Mouse (Mus musculus): Measurements from ENCODE around the gene Rilpl1.

- TF ChIP-seq CTCF (IDR thresholded peaks at IDR 0.05; ENCODE audit: insufficient read depth, low read depth, low read length) = no peak
- no peak for TF ChIP-seq POLR2A (IDR thresholded peaks at IDR 0.05; ENCODE audit: insufficient read depth, low read depth, low read length)
Observed at GRCm38 (mm10) chr5:124505235-124505634, 26.0 kb downstream of the Rilpl1 start.

All from olfactory bulb, adult 2 months (tissue).